In the genomic region with DNA sequence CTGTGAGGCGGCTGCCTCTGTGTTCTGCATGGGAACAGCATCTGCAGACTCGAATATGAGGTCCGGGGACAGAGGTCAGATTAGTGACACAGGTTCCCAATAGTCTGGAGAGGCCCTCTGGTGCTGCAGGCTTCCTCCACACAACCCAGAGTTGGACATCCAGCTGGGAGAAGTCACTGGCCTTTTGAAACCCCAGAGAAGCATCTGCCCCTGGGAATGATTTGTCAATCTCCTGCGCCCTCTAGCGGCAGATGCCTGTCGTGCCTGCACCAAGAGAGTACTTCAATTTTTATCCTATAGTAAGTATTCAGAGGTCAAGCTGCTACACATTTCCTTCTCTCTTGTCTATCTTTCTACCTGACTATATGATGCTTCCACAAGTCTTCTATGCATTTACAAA, we compare ENCODE assay signal across 8 mouse cellular contexts.
DNase-seq lines count a peak whose midpoint lies in the region; ATAC-seq and TF ChIP-seq lines count a peak whose summit lies in the region.

No protein-coding gene starts in this region.

- DNase-seq in midbrain, embryonic 11.5 days (ENCODE audit: low spot score, missing footprints) = peak; percentile 96
- DNase-seq in brain, embryonic 14.5 days (ENCODE audit: low read depth) = peak; percentile 70
- DNase-seq in kidney, adult 9 months = peak; percentile 63
- peak; percentile 87 for DNase-seq in limb, embryonic 11.5 days (ENCODE audit: low spot score)
- DNase-seq in thymus, postnatal 36 days = peak; percentile 36 to 38

- TF ChIP-seq CTCF in brain, embryonic 14.5 days (IDR thresholded peaks at IDR 0.05; ENCODE audit: borderline replicate concordance, extremely low read depth, insufficient read depth, insufficient read length) = peak; percentile 83

- no peak overlapping the region for H3K27ac ChIP-seq in midbrain, embryonic 11.5 days (ENCODE audit: low read depth, low read length)
- H3K27ac ChIP-seq in midbrain, embryonic 16.5 days (ENCODE audit: low read length) = no peak overlapping the region
- no peak overlapping the region for H3K27ac ChIP-seq in forebrain, embryonic 13.5 days
- H3K27ac ChIP-seq in limb, embryonic 11.5 days (replicated peaks; ENCODE audit: low read depth, low read length) = no peak overlapping the region
- H3K27ac ChIP-seq in neural tube, embryonic 12.5 days = no peak overlapping the region

- TF ChIP-seq POLR2A in brain, embryonic 14.5 days (IDR thresholded peaks at IDR 0.05; ENCODE audit: borderline replicate concordance, extremely low read depth, insufficient read depth, insufficient read length, poor library complexity, severe bottlenecking) = no peak

- peak; percentile 77 for ATAC-seq in midbrain, embryonic 11.5 days (ENCODE audit: low FRiP score)
- ATAC-seq in midbrain, embryonic 16.5 days = no peak
- 0 out of 2 replicates have a peak, but pooled peaks have one; percentile 21 for ATAC-seq in forebrain, embryonic 13.5 days
- ATAC-seq in limb, embryonic 11.5 days (ENCODE audit: insufficient number of reproducible peaks, low FRiP score, low TSS enrichment, low read depth) = peak; percentile 53; the same call in 1 of the 2 replicates
- ATAC-seq in neural tube, embryonic 12.5 days (ENCODE audit: low FRiP score, low read depth) = peak; percentile 48; the same call in 1 of the 2 replicates

- H3K27me3 ChIP-seq in midbrain, embryonic 11.5 days (ENCODE audit: control insufficient read depth, insufficient read depth, low read length) = no peaks in the 10 kb centered on the region; the same call in 1 of the 2 replicates
- peaks cover 17% of the 10 kb centered on the region for H3K27me3 ChIP-seq in midbrain, embryonic 16.5 days (ENCODE audit: control insufficient read depth, insufficient read depth, low read depth, low read length)
- H3K27me3 ChIP-seq in forebrain, embryonic 13.5 days = peaks cover 24% of the 10 kb centered on the region; the same call in 1 of the 2 replicates
- H3K27me3 ChIP-seq in limb, embryonic 11.5 days (ENCODE audit: control insufficient read depth, insufficient read depth, low read length) = no peaks in the 10 kb centered on the region
- peaks cover 6% of the 10 kb centered on the region; the same call in 1 of the 2 replicates for H3K27me3 ChIP-seq in neural tube, embryonic 12.5 days (replicated peaks)

- H3K4me2 ChIP-seq in midbrain, embryonic 11.5 days = no peak overlapping the region
- no peak overlapping the region for H3K4me2 ChIP-seq in midbrain, embryonic 16.5 days (ENCODE audit: low read length)
- H3K4me2 ChIP-seq in forebrain, embryonic 13.5 days = no peak overlapping the region
- H3K4me2 ChIP-seq in limb, embryonic 11.5 days (ENCODE audit: low read depth, severe bottlenecking) = no peak overlapping the region
- H3K4me2 ChIP-seq in neural tube, embryonic 12.5 days (replicated peaks) = no peak overlapping the region

- H3K36me3 ChIP-seq in midbrain, embryonic 11.5 days (ENCODE audit: control insufficient read depth, insufficient read depth, low read length) = no peaks in the 10 kb centered on the region
- no peaks in the 10 kb centered on the region for H3K36me3 ChIP-seq in midbrain, embryonic 16.5 days (ENCODE audit: control insufficient read depth, insufficient read depth, low read length)
- no peaks in the 10 kb centered on the region for H3K36me3 ChIP-seq in forebrain, embryonic 13.5 days (ENCODE audit: poor library complexity, severe bottlenecking)
- no peaks in the 10 kb centered on the region for H3K36me3 ChIP-seq in limb, embryonic 11.5 days (ENCODE audit: control insufficient read depth, insufficient read depth, low read length)
- H3K36me3 ChIP-seq in neural tube, embryonic 12.5 days = no peaks in the 10 kb centered on the region

- no peak overlapping the region for H3K4me3 ChIP-seq in midbrain, embryonic 11.5 days (ENCODE audit: low read depth, low read length)
- H3K4me3 ChIP-seq in midbrain, embryonic 16.5 days (ENCODE audit: low read depth, low read length) = no peak overlapping the region
- H3K4me3 ChIP-seq in forebrain, embryonic 13.5 days = no peak overlapping the region
- no peak overlapping the region for H3K4me3 ChIP-seq in limb, embryonic 11.5 days (ENCODE audit: low read depth, low read length)
- no peak overlapping the region for H3K4me3 ChIP-seq in neural tube, embryonic 12.5 days

- no peak overlapping the region for H3K9ac ChIP-seq in midbrain, embryonic 11.5 days (ENCODE audit: low read length)
- H3K9ac ChIP-seq in midbrain, embryonic 16.5 days (ENCODE audit: low read depth, low read length) = no peak overlapping the region
- no peak overlapping the region for H3K9ac ChIP-seq in forebrain, embryonic 13.5 days
- H3K9ac ChIP-seq in limb, embryonic 11.5 days (ENCODE audit: low read length) = no peak overlapping the region
- no peak overlapping the region for H3K9ac ChIP-seq in neural tube, embryonic 12.5 days

- no peaks in the 10 kb centered on the region for H3K4me1 ChIP-seq in midbrain, embryonic 11.5 days (ENCODE audit: control insufficient read depth, insufficient read depth, low read length)
- no peaks in the 10 kb centered on the region for H3K4me1 ChIP-seq in midbrain, embryonic 16.5 days (ENCODE audit: control insufficient read depth, insufficient read depth, low read length)
- no peaks in the 10 kb centered on the region for H3K4me1 ChIP-seq in forebrain, embryonic 13.5 days
- H3K4me1 ChIP-seq in limb, embryonic 11.5 days (ENCODE audit: control insufficient read depth, insufficient read depth, low read length) = no peaks in the 10 kb centered on the region
- H3K4me1 ChIP-seq in neural tube, embryonic 12.5 days = no peaks in the 10 kb centered on the region

- 16% methylated on average over 6 of the region's 6 CpGs for WGBS in midbrain, embryonic 11.5 days
- 11% methylated on average over 6 of the region's 6 CpGs for WGBS in midbrain, embryonic 16.5 days
- WGBS in forebrain, embryonic 13.5 days = 17% methylated on average over 6 of the region's 6 CpGs
- 27% methylated on average over 6 of the region's 6 CpGs for WGBS in limb, embryonic 11.5 days
- 18% methylated on average over 6 of the region's 6 CpGs for WGBS in neural tube, embryonic 12.5 days

- no peaks in the 10 kb centered on the region for H3K9me3 ChIP-seq in midbrain, embryonic 11.5 days (ENCODE audit: control insufficient read depth, low read length)
- H3K9me3 ChIP-seq in midbrain, embryonic 16.5 days (replicated peaks; ENCODE audit: control insufficient read depth, low read length, poor library complexity, severe bottlenecking) = no peaks in the 10 kb centered on the region
- H3K9me3 ChIP-seq in forebrain, embryonic 13.5 days (replicated peaks) = no peaks in the 10 kb centered on the region
- no peaks in the 10 kb centered on the region for H3K9me3 ChIP-seq in limb, embryonic 11.5 days (ENCODE audit: control insufficient read depth, low read length)
- H3K9me3 ChIP-seq in neural tube, embryonic 12.5 days = no peaks in the 10 kb centered on the region

Comparison
In these comparisons a context has a peak if more than half of its experiments do, and no peak if none do; other contexts are left out.
1. DNase-seq: peak in every context shown above with its lines; median percentile 96 in midbrain, embryonic 11.5 days; 87 in limb, embryonic 11.5 days; 70 in brain, embryonic 14.5 days; 63 in kidney, adult 9 months; 37 in thymus, postnatal 36 days.